Mouse (Mus musculus) urinary bladder, postnatal 25 days (tissue): Measurements from ENCODE around the gene Gm2696.

ENCODE experiments used
- DNase-seq: peaks from one replicate; pipeline ENCODE4 v3.0.0; 2022; ENCODE audit warnings: low spot score

The Gm2696 gene

DNA sequence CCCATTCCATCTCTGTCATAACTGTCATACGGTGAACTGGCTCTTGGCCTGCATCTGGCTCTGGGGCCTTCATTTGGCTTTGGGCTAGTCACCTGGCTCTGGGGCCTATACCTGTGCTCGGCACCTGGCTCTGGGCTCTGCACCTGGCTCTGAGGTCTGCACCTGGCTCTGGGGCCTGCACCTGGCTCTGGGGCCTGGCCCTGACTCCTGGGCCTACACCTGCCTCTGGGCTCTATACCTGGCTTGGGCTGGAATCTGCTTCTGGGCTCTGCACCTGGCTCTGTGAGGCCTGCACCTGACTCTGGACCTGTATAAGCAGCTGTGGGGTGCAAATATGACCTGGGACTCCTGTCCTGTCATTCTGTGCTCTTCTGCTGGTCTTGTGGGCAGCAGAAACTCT, 33.1 kb downstream of the Gm2696 start:
- DNase-seq: no peak

DNA sequence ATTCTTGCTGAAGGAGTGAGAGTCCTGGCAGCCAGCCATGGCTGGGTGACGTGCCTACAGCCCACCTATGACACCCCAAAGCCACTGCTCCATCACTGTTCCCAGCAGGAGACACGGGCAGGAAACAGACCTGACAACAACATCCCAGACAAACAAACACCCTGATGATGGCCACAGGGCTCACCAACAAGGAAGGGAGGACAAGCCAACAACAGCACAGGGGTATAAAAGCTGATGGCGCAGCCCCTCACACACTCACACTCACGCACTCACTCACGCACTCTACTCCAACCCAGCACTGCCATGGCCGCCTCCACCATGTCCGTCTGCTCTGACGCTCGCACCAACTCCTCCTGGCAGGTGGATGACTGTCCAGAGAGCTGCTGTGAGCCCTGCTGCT, 38.1 kb downstream of the Gm2696 start, which contains the start of gene Gm10318:
TSS of gene Gm10318 (plus strand) at position 301 of the 400 bp plus-strand sequence.
- no peak for DNase-seq

DNA sequence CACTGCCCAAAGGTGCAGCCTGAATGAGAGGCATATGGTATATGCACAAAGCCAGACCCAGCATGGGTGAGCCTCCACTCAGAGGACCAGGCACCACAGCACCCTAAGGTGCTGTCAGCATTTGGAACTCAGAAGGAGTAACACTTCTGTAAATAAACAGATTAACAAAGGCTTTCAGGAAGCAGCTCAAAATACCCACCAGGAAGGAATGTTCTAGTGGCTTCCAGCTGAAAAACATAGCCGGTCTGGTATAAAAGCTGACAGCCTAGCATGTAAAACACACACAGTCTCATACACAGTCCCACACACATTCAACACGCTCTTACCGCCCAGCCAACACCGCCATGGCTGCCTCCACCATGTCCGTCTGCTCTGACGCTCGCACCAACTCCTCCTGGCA, 47.2 kb downstream of the Gm2696 start, which contains the start of gene Gm3285:
TSS of gene Gm3285 (plus strand) at position 301 of the 400 bp plus-strand sequence.
- DNase-seq: no peak

DNA sequence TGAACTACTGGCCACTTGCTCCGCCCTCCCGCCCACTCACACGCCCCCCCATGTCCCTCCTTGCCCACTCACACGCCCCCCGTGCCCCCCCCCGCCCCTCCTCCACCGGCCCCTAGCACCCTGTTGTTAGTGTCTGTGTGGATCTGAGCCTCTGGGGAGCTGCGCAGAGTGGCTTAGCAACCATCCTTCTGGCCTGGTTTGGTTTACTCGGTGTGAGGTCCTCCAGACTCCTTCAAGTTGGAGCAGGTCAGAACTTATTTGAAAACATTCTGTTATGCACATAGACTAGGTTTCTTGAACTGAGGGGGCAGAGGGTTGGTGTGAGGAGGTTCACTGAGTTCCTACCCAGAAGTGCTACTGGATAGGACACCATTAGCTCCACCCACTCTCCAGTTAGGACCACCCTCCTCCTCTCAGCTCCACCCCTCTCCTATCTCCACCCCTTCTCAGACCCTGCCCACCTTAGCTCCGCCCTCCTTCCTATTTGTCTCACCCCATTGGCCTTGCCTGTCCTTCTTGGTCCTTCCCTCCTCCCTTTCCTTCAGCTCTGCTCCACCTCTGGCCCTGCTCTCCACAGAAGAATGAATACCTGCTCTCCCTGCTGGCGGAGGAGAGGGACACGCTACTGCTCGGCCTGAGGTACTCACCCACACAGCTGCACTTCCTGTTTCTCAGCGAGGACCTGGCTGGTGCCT, 49.7 kb downstream of the Gm2696 start:
- peak; percentile 55 for DNase-seq

DNA sequence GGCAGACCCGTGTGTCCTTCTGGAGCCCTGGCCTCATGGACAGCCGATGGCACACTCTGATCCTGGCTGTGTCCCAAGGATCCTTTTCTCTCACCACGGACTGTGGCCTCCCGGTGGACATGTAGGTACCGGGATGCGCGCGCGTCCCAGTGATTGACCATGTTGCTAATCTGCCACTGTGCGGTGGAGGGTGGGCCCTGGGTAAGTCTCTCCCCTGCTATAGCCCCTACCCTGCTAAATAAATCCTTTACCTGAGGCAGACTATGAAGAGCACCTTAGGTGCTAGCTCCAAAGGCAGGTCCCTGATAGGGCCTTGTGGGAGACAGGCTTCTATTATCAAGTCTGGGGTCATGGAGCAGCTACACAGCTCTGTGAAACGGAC, 50.3 kb downstream of the Gm2696 start:
- no peak for DNase-seq

DNA sequence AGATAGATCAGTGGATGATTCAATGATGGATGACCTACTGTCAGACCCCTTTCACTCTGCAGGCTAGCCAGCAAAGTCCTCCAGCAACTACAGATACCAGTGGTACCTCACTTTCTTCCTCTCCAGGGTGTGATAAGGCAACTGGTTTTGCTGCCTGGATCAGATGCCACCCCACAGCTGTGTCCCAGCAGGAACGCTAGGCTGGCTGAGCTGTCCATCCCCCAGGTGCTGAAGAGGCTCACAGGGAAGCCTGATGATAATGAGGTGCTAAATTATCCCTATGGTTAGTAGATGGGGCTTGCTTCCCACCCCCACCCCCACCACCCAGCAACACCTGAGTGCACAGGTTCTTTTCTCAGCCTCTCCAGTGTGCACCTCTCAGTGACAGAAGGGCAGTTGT, 53.1 kb downstream of the Gm2696 start:
- DNase-seq: no peak

DNA sequence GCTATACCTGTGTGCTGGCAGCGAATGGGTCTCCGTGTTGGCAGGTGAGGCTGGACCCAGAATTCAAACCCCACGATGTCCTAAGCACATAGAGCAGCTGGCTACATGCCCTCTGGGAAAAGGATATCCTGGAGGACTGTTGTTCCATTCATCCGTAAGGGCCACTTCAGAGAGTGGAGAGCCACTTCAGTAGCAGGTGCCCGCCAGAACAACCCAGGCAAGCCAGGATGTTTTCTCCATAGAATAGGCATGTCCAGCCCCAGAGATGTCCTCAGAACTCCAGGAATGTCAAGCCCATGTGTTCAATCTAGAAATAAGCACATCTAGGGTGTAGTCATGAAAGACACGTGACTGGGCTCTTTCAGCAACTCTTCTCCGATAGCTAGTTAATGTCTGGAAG, 55.2 kb downstream of the Gm2696 start:
- no peak for DNase-seq

DNA sequence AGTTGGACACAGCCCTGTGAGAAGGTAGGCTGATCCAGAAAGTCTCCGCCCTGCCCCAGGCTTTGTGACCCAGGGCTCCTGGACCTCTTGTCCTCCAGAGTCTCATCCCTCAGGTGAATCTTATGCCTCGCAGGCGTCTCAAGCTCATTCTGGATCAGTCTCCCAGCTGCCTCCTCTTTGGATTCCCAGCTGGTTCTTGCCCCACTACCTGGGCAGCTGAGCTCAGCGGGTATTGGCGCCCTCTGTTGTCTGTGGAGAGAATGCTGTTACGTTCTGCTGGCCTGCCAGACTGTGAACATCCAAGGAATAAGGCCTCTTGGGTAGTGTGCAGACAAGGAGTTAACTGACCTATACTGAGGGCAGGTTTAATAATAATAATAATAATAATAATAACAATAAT, 64.5 kb downstream of the Gm2696 start:
- peak; percentile 42 for DNase-seq

DNA sequence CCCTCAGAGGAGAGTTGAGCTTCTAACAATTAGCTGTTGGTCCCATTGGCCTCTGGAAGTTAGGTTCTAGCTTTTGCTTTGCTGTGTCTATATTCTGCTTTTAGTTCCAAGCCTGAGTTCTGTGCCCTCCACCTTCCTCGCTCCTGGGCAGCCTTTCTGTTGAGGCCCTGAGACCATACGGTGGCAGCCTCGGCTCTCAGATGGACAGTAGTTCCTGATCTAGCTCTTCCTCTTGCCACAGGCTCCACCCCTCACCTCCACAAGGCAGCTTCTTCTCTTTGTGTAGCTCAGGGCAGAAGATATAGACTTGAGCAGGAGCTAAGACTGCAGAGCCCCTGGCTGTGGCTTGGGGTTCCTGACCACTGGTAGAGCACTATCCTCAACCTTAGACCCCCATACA, 65.8 kb downstream of the Gm2696 start:
- no peak for DNase-seq

DNA sequence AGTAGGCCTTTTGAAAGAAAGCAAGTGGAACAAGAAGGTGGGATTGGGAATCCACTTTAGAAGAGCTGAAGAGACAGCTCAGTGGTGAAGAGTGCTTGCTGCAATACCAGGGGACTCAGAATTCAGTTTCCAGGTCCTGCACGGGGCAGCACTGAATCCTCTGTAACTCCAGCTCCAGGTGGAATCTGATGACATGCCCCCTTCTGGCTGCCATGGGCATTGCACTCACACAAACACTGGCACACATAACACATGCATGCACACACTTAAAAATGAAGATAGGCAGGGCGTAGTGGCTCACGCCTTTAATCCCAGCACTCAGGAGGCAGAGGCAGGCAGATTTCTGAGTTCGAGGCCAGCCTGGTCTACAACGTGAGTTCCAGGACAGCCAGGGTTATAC, 68.1 kb downstream of the Gm2696 start:
- no peak for DNase-seq
